Mouse (Mus musculus) myocyte (in vitro differentiated cells): Measurements from ENCODE around the gene Wdfy4.

ENCODE experiments used
- E2F4 ChIP-seq: IDR thresholded peaks from one replicate; pipeline ENCODE4 v1.6.1; 2011; ENCODE audit warnings: mild to moderate bottlenecking, control low read depth, moderate library complexity; ENCODE audit not compliant: insufficient read depth
- MAX ChIP-seq: IDR thresholded peaks from one replicate; pipeline ENCODE4 v1.6.1; 2011; ENCODE audit warnings: low read depth, mild to moderate bottlenecking, control low read depth
- MYOD1 ChIP-seq, 3 experiments: IDR thresholded peaks; one replicate each; pipeline ENCODE4 v1.6.1; 2011; ENCODE audit warnings: control low read depth in 2 of 3, low read depth in 2 of 3, mild to moderate bottlenecking in 2 of 3, moderate library complexity in 1 of 3; ENCODE audit not compliant: insufficient read length in 2 of 3, control insufficient read depth in 1 of 3
- POLR2A ChIP-seq: IDR thresholded peaks from one replicate; pipeline ENCODE4 v1.6.1; 2011; ENCODE audit warnings: low read depth, mild to moderate bottlenecking, control low read depth, moderate library complexity; ENCODE audit not compliant: insufficient read length
- POLR2AphosphoS2 ChIP-seq: IDR thresholded peaks from one replicate; pipeline ENCODE4 v1.6.1; 2011; ENCODE audit warnings: low read depth, control low read depth; ENCODE audit not compliant: insufficient read length
- SRF ChIP-seq: IDR thresholded peaks from one replicate; pipeline ENCODE4 v1.6.1; 2011; ENCODE audit warnings: low read depth; ENCODE audit not compliant: control insufficient read depth, insufficient read length
- TCF12 ChIP-seq: IDR thresholded peaks from one replicate; pipeline ENCODE4 v1.6.1; 2011; ENCODE audit warnings: mild to moderate bottlenecking, control low read depth; ENCODE audit not compliant: poor library complexity, insufficient read depth, severe bottlenecking

- TF ChIP-seq SRF = no peak
- TF ChIP-seq POLR2A = no peak
- no peak for TF ChIP-seq MAX
- TF ChIP-seq POLR2AphosphoS2 = no peak
- peak in 2 of 3 experiments; percentile 57 to 71 for TF ChIP-seq MYOD1 (IDR thresholded peaks at IDR 0.05; ENCODE audit: control insufficient read depth in 1 of 3, insufficient read length in 2 of 3, low read depth in 2 of 3)
- no peak for TF ChIP-seq TCF12
- TF ChIP-seq E2F4 = no peak
These were observed 29.9 kb upstream of the Wdfy4 start for GRCm38 (mm10) chr14:33215163-33215562.
